Mouse (Mus musculus) embryonic fibroblast, embryonic 13.5 days (primary cell): ENCODE results near the gene Fcgr3. TPM values are rescaled to one million over a fixed set of nuclear protein-coding genes. Genes with fewer than 3 reads are reported as not detected.
"Not testable (repeated sequence)": the region's sequence is repeated elsewhere in the genome, so short reads cannot be mapped to it uniquely, and the experiment has no call there.

Source experiments
- H3K27ac ChIP-seq: 2 replicates; pipeline ENCODE4 v1.5.1; 2012; ENCODE audit warnings: low read length, control low read depth, inconsistent platforms; ENCODE audit not compliant: insufficient read depth
- H3K4me1 ChIP-seq: 2 replicates; pipeline ENCODE4 v1.6.1; 2011; ENCODE audit warnings: low read length; ENCODE audit not compliant: control insufficient read depth, insufficient read depth
- H3K4me3 ChIP-seq: 2 replicates; pipeline ENCODE4 v1.5.1; 2011; ENCODE audit warnings: mild to moderate bottlenecking, control low read depth, low read length; ENCODE audit not compliant: insufficient read depth
- CTCF ChIP-seq: IDR thresholded peaks from 2 replicates; pipeline ENCODE4 v1.5.1; 2011; ENCODE audit warnings: mild to moderate bottlenecking, control low read depth, low read length, moderate library complexity, borderline replicate concordance; ENCODE audit not compliant: insufficient read depth
- POLR2A ChIP-seq: IDR thresholded peaks from 2 replicates; pipeline ENCODE4 v1.6.1; 2011; ENCODE audit warnings: low read depth, mild to moderate bottlenecking, control low read depth, low read length, moderate library complexity
- polyA plus RNA-seq: library from polyadenylated mRNA; stranded (reverse); fragments of >200 nt; gene quantifications from 2 replicates; pipeline ENCODE4 v1.2.4, GENCODE M21; 2011; ENCODE audit warnings: low read depth; ENCODE audit not compliant: missing spikeins, insufficient read length

Gene Fcgr3
- polyA plus RNA-seq: 3.9 TPM in 1 of 2 replicates, not detected in the other

DNA sequence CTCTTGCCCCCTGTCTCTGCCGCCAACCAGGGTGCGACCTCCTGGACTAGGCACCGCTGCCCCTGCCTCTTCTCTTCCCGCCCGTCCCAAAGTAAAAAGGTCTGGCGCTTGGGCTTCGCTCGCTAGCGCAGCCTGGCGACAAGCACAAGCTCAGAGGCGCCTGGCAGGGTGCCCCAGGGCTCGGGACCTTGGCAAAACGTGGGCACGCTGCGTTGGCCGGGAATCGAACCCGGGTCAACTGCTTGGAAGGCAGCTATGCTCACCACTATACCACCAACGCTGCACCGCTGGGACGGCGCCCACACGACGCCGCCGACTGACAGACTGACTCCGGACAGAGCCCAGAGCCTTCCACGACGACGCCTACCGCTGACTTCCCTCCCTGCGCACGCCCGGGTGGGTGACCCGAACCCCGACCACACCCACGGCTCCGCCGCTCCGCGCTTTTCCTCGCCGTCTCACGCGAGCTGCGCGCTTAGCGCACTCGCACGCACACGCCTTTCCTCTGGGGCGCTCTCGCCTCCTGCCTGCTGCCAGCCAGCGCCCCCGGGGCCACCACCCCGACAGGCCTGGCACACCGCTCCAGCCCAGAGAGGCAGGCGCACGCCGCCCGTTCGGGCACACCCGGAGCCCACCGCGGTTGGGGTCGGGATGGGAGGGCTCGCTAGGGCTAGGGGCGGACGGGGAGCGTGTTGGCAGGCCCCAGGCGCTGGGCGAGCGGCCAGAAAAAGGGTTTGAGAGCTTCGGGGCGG, at the start of gene Fcgr3:
Gene Fcgr3, minus strand, starts transcription at position 445 of the 752 bp plus-strand sequence.
- H3K27ac ChIP-seq, H3K4me1 ChIP-seq: not testable (repeated sequence)
- TF ChIP-seq CTCF: peak; percentile 49; the same call in 1 of the 2 replicates
- H3K4me3 ChIP-seq: peak within 1 kb of the TSS; percentile 28

DNA sequence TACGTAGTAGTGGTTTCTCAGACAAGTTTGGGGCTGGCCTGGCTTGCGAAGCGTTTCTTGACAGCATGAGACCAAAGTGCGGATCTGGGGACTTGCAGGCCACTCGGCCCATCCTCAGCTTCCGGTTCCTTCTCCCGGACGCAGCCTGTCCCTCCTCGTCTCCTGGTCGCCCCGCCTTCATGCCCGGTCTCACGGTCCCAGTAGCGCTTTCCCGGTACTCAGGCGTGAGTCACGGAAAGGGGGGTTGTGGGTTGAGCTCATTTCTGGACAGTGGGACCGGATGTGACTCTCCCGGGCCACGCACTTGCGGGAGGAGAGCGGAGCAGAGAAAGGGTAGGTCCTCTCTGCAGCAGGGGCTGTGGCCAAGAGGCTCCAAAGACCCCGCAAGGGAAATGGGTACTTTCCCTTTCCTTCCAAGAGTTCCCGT, 49.2 kb upstream of the Fcgr3 start, which contains the start of gene Cfap126:
Gene Cfap126, plus strand, starts transcription at position 46 of the 427 bp plus-strand sequence.
- Histone ChIP-seq H3K27ac (peak within 1 kb of the TSS; percentile 95), H3K4me1 (no peaks in the 10 kb centered on the region), H3K4me3 (peak within 1 kb of the TSS; percentile 20)
- TF ChIP-seq POLR2A (peak; percentile 74), CTCF (no peak)

DNA sequence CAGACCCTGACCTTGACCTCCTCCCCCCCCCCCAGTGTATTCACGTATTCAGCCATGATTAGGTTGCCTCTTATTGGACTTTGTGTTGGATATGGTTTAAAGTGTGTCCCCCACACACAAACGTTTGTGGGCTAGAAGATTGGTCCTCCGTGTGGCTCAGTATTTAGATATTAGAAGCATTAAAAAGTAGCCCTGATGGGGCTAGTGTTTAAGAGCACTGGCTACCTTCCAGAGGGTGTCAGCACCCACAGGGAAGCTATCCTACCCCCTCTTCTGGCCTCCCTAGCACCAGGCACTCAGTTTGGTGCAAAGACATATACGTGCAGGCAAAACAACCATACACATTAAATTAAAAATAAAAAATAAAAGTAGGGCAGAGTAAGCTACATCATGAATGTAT, 48.3 kb upstream of the Fcgr3 start:
- H3K4me1 ChIP-seq: no peaks in the 10 kb centered on the region
- no peak overlapping the region for H3K4me3 ChIP-seq
- no peak overlapping the region; the same call in 1 of the 2 replicates for H3K27ac ChIP-seq
- no peak for TF ChIP-seq CTCF
- no peak for TF ChIP-seq POLR2A

DNA sequence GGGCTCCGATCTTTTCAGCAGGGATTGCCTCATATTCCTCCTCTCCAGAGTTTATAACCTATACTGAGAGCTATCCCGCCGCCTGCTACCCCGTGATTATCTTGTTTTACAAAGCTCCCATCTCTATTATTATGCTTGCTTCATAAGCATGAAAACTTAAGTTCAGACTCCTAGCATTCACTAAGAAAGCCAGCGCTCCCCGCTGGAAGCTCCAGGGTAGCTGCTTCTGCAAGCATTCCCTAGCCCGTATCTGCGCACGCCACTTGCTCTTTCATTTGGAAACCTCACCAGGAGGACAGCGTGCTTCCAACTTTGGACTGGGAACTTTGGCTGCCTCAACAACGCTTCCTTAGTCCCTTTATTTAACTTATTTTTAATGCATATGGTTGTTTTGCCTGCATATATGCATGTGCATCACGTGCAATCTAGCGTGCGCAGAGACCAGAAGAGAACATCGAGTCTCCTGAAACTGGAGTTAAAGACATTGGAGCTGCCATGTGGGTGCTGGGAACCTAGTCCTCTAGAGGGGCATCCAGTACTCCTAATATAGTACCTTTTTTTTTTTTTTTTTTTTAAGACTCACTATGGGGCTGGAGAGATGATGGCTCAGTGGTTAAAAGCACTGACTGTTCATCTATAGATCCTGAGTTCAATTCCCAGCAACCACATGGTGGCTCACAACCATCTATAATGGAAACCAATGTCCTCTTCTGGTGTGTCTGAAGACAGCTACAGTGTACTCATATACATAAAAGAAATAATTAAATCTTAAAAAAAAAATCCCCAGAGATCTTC, 47.2 kb upstream of the Fcgr3 start:
- peak overlapping the region; percentile 47 for H3K4me3 ChIP-seq
- TF ChIP-seq POLR2A (no peak), CTCF (no peak)
- H3K4me1 ChIP-seq: no peaks in the 10 kb centered on the region
- peak overlapping the region; percentile 70 for H3K27ac ChIP-seq

DNA sequence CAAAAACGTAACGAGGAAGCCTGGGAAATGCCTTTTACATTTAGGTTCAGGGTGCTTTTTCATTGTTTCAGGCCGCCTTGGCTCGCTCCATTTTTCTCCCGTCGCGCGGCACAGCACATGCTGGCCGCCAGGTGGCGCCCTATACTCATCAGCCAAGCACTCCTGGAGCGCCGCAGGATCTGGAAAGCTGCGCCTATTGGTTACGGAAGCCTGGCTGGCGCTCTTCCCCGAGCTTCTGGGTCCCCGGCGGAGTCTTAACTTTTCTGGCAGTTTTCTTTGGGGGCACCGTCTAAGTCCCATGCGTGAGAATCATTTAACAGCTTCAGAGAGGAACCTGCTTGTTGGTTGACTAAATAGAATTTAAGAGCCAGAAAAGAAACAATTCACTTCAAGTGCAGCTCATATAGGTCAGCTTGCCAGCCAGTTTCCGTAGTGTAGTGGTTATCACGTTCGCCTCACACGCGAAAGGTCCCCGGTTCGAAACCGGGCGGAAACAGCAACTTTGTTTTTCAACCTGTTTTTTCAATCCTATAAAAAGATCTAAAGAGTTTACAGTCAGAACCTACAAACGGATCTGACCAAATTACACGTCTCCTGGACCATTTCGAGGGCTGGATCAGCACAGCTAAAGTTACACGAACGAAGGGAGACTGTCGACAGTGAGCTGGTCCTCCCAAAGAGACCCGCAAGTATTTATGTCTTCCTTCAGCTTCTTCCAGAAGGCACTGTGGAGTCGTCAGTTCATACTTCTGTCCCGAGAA, 46.5 kb upstream of the Fcgr3 start:
- TF ChIP-seq CTCF (peak; percentile 81), POLR2A (no peak)
- Histone ChIP-seq H3K4me3 (peak overlapping the region; percentile 67), H3K27ac (peak overlapping the region; percentile 70)

DNA sequence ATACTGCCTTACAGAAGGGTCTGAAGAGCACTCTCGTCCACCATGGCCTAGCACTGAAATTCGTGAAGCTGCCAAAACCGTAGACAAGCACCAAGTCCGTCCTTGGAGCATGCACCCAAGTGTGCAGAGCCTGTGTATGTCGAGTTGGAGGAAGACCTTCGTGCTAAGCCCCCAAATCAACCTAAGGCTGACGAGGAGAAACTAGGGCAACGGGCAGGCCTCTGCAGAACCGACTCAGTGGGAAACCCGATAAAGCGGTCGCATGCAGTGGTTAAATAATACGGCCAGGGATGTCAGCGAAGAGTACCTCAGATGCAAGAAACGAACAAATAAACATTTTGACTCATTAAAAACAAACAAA, 45.9 kb upstream of the Fcgr3 start:
- H3K4me1 ChIP-seq: no peaks in the 10 kb centered on the region
- H3K27ac ChIP-seq: no peak overlapping the region
- TF ChIP-seq CTCF: no peak
- TF ChIP-seq POLR2A: no peak
- H3K4me3 ChIP-seq: 0 out of 2 replicates have a peak overlapping the region, but pooled peaks have one; percentile 0

More for the DNA sequence above, 46.5 kb upstream of the Fcgr3 start:
- no peaks in the 10 kb centered on the region for H3K4me1 ChIP-seq

DNA sequence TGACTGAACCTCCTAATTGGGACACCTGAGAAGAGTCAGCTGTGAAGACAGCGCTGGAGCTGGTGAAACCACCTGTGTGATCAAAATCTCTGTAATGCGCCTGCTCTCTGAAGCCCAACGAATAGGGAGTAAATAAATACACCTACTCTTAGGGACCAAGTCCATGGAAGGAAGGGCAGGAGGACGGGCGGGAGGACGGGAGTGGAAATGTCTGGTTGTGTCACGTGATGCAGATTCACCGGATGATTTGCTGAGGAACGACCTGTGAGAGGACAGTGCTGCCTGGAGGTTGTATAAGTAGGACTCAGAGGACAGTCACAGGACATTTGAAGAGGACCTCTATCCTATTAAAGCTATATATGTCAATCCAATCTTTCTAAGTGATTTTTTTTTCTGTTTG, 44.9 kb upstream of the Fcgr3 start:
- no peak overlapping the region for H3K27ac ChIP-seq
- H3K4me1 ChIP-seq: no peaks in the 10 kb centered on the region
- no peak for TF ChIP-seq CTCF
- TF ChIP-seq POLR2A: no peak
- H3K4me3 ChIP-seq: no peak overlapping the region

DNA sequence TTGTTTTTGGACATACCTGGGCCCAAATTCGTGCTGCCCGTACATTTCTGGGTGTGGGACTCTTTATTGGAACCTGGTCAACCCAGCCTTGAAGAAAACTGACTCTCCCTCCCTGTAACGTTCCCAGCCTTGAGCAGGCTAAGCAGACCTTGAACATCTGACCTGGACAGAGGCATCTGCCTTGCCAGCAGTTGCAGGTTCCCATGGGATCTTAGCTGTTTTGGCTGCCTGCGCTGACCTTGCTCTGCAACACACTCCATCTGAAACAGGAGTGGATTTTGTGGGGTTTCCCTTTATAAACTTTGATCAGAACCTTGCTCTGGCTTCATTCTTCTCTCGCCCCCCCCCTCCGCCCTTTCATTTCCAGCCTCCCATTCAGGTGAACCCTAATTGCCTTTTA, 40.5 kb upstream of the Fcgr3 start:
- no peak for TF ChIP-seq POLR2A
- TF ChIP-seq CTCF: no peak
- 0 out of 2 replicates have a peak, but pooled peaks cover 2% of the 10 kb centered on the region for H3K4me1 ChIP-seq
- no peak overlapping the region for H3K4me3 ChIP-seq
- H3K27ac ChIP-seq: no peak overlapping the region

DNA sequence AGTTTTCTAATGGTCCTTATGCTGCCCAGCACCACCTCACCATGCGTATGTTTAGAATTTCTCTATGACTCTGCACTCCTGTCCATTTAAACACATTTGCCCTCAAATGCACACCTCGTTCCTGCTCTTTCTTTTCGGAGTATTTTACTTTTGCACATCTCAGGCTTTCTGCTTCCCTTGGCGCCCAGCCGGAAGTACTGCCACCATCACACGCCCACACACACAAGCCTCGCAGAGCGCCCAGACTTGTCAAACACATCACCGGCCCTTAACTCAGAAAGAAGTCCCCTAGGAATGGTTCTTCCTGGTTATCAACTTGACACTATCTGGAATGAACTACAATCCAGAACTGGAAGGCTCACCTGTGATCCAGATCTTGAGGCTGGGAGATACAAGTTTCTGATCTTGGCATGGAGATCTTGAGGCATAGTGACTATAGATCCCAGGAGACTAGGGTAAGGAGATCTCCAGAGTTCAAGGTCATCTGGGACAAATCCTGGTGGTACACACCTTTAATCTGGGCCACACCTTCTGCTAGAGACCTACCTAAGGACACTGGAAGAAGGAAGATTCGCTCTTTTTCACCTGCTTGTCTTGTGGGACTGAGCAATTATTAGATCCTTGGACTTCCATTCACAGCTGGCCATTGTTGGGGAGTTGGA, 38.6 kb upstream of the Fcgr3 start:
- TF ChIP-seq CTCF (no peak), POLR2A (no peak)
- 0 out of 2 replicates have a peak, but pooled peaks cover 2% of the 10 kb centered on the region for H3K4me1 ChIP-seq
- H3K27ac ChIP-seq: no peak overlapping the region
- peak overlapping the region; percentile 68 for H3K4me3 ChIP-seq
